Mouse (Mus musculus): Measurements from ENCODE around the gene Tns1. TPM values are rescaled to one million over a fixed set of nuclear protein-coding genes. Genes with fewer than 3 reads are reported as not detected.

Tns1 gene
- polyA plus RNA-seq, 1 experiment = 35.5 TPM

DNA sequence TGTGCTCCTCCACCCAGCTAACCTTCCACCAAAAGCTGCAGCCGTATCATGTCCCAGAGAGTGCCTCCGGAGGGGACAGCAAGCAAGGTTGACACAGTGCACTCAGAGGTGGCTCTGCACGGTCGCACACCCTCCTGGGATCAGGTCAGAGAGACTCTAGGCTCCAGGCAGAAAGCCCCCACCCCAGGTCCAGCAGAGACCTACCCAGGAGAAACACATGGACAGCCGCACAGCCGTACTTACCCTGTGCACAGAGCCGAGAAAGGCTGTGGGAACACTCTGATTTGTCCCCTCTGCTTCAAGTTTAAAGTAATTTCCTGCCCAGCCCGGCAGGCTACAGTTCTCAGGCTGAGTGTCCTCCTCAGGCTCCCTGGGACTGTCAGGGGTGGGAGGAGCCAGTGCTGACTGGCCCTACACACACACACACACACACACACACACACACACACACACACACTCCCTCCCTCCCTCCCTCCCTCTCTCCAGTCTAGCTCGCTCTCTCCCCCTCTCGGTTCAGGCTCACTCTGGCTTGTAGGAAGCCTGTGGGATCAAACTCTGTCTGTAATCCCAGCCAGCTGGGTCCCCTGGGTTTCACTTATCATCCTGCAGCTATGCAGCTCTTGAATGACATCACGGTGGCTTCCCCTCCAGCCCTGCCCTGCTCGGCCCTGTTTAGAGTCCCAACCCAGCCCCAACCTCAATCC, 161.4 kb downstream of the Tns1 start:
- TF ChIP-seq CTCF (IDR thresholded peaks at IDR 0.05; ENCODE audit: low read depth, low read length) = no peak
- TF ChIP-seq POLR2A (IDR thresholded peaks at IDR 0.05; ENCODE audit: borderline replicate concordance, low read depth, low read length) = no peak
- no peak overlapping the region for H3K4me3 ChIP-seq (ENCODE audit: insufficient read depth, low read length)
- H3K27ac ChIP-seq (ENCODE audit: insufficient read depth, low read depth, low read length) = no peak overlapping the region
- no peaks in the 10 kb centered on the region for H3K4me1 ChIP-seq (ENCODE audit: control insufficient read depth, insufficient read depth, low read length)

DNA sequence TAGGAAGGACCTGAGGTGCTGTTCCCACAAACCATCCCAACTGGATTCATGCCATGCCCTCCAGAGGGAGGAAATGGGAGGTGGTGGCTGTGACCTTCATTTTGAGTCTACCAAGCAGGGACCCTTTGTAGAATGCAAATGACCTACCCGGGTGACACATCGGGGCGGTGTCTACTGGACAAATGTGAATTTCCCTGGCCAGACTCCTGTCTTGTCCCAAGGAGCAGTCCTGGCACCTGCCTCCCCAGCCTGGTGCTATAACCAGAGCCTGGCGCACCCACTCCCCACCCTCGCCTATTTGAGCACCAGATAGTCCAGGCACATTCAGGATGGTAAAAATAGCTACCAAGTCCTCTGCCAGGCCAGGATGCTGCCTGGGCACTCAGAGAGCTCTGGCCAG, 162.2 kb downstream of the Tns1 start:
- no peak overlapping the region for H3K4me3 ChIP-seq (ENCODE audit: insufficient read depth, low read length)
- no peak overlapping the region for H3K27ac ChIP-seq (ENCODE audit: insufficient read depth, low read depth, low read length)
- H3K4me1 ChIP-seq (ENCODE audit: control insufficient read depth, insufficient read depth, low read length) = no peaks in the 10 kb centered on the region
- no peak for TF ChIP-seq CTCF (IDR thresholded peaks at IDR 0.05; ENCODE audit: low read depth, low read length)

DNA sequence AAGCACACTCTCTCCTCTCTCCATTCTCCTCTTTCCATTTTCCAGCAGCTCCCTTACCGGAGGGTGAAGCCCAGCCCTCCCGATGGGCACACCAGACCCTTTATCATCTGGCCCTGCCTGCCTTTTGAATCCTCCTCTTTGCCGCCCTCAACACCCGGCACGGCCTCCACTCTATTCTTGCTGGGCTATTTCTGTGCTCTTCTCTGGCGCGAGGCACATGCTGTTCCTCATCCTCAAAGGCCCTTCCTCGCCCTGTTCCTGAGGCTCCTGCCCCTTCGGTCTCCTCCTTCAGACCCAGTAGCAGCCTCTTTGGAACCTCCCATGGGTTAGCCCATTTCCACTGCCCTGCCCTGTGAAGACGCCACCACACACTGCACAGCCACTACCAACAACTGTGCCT, 164.5 kb downstream of the Tns1 start:
- peaks cover 10% of the 10 kb centered on the region for H3K4me1 ChIP-seq (ENCODE audit: control insufficient read depth, insufficient read depth, low read length)
- H3K4me3 ChIP-seq (ENCODE audit: insufficient read depth, low read length) = no peak overlapping the region
- H3K27ac ChIP-seq (ENCODE audit: insufficient read depth, low read depth, low read length) = no peak overlapping the region
- TF ChIP-seq POLR2A (IDR thresholded peaks at IDR 0.05; ENCODE audit: borderline replicate concordance, low read depth, low read length) (no peak), CTCF (IDR thresholded peaks at IDR 0.05; ENCODE audit: low read depth, low read length) (no peak)

DNA sequence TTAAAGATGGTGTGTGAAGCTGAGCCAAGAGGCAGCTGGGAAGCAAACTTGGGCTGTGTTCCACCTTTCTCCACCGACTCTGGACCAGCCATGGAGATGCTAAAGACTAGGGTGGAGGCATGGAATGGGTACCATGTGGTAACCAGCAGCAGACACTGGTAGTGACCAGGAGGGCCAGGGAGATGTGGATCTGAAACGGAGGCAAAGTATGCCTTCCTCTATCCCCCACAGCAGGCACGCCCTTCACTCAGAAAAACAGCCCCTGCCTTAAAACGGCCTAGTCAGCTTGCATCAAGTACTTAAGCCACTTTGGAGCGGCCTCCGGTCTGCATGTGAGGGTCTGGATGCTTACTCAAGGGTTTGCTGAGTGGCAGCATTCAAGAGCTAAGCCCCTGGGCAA, 164.9 kb downstream of the Tns1 start:
- Histone ChIP-seq H3K4me1 (ENCODE audit: control insufficient read depth, insufficient read depth, low read length) (peaks cover 14% of the 10 kb centered on the region), H3K4me3 (ENCODE audit: insufficient read depth, low read length) (no peak overlapping the region), H3K27ac (ENCODE audit: insufficient read depth, low read depth, low read length) (no peak overlapping the region)
- TF ChIP-seq CTCF (IDR thresholded peaks at IDR 0.05; ENCODE audit: low read depth, low read length) (no peak), POLR2A (IDR thresholded peaks at IDR 0.05; ENCODE audit: borderline replicate concordance, low read depth, low read length) (no peak)

DNA sequence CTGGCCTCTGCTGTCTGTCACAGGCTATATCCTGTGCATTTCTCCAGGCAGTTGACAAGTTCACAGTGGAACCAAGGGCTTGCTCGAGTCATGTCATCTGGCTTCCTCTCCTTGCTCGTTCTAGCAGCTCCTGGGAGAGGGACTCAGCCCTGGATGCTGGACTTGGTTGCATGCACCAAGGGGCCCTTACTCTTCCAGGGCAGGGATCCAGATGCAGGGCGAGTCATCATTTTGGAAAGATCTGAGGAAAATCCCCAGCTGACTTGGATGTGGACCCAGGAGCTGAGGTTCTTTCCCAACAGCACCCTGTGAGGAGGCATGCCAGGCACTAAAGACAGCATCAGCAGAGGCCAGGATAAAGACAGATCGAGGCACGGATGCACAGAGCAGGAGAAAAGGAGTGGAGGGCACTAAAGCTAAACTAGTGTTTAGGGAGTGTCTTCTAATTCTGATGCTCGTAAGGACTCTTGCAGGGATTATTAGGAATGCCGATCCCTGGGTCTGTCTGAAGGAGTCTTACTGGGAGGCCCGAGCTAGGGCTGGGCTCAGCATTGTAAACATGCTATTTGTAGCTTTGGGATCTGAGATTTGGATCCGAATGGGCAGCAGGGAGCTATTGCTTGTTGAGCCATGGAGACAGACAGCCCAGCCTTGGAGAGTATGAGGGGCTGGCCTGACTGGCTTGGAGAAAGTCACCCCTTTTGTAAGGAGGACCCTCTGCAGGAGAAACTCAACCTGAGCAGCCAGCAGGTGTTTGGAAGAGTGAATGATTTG, 165.9 kb downstream of the Tns1 start:
- Histone ChIP-seq H3K4me3 (ENCODE audit: insufficient read depth, low read length) (no peak overlapping the region), H3K27ac (ENCODE audit: insufficient read depth, low read depth, low read length) (no peak overlapping the region), H3K4me1 (ENCODE audit: control insufficient read depth, insufficient read depth, low read length) (peaks cover 16% of the 10 kb centered on the region)
- no peak for TF ChIP-seq POLR2A (IDR thresholded peaks at IDR 0.05; ENCODE audit: borderline replicate concordance, low read depth, low read length)
- no peak for TF ChIP-seq CTCF (IDR thresholded peaks at IDR 0.05; ENCODE audit: low read depth, low read length)

DNA sequence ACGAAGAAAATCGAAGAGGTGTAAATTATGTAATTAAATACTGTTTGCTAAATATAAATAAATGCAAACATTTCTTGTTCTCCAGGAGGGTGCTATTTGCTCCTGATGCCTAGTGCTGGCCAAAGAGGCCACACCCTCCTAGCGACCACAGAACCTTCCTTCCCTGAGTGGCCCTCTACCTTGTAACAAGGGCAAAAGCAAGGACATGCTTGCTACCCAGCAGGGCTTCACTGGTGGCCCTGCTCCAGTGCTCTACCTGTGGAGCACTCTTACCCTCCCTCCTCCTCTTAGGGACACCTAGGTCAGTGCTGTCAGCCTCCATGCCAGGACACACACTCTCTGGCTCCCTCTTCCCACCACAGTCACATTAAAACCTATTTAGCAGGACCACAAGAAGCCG, 166.8 kb downstream of the Tns1 start:
- Histone ChIP-seq H3K4me1 (ENCODE audit: control insufficient read depth, insufficient read depth, low read length) (peaks cover 16% of the 10 kb centered on the region), H3K27ac (ENCODE audit: insufficient read depth, low read depth, low read length) (no peak overlapping the region), H3K4me3 (ENCODE audit: insufficient read depth, low read length) (no peak overlapping the region)
- TF ChIP-seq POLR2A (IDR thresholded peaks at IDR 0.05; ENCODE audit: borderline replicate concordance, low read depth, low read length) = no peak
- no peak for TF ChIP-seq CTCF (IDR thresholded peaks at IDR 0.05; ENCODE audit: low read depth, low read length)

DNA sequence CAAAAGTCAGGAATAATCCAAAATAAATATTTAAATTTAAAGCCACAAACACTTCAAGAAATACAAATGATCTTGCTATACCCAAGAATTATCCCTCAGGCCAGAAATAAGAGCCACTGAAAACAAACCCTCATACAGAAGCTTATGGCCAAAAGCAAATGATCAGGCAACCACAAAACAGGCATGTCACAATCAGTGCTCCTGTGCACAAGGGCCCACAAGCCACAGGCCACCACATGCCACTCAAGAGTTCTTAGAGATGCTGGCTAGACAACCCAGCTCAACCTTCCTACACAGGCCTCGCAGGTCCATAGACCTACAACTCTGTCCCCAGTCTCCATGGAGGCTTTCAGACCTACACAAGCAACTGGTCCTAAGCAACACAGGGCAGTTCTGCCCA, 167.9 kb downstream of the Tns1 start:
- TF ChIP-seq POLR2A (IDR thresholded peaks at IDR 0.05; ENCODE audit: borderline replicate concordance, low read depth, low read length) = no peak
- no peak for TF ChIP-seq CTCF (IDR thresholded peaks at IDR 0.05; ENCODE audit: low read depth, low read length)
- Histone ChIP-seq H3K27ac (ENCODE audit: insufficient read depth, low read depth, low read length) (no peak overlapping the region), H3K4me3 (ENCODE audit: insufficient read depth, low read length) (no peak overlapping the region), H3K4me1 (ENCODE audit: control insufficient read depth, insufficient read depth, low read length) (peaks cover 26% of the 10 kb centered on the region)

DNA sequence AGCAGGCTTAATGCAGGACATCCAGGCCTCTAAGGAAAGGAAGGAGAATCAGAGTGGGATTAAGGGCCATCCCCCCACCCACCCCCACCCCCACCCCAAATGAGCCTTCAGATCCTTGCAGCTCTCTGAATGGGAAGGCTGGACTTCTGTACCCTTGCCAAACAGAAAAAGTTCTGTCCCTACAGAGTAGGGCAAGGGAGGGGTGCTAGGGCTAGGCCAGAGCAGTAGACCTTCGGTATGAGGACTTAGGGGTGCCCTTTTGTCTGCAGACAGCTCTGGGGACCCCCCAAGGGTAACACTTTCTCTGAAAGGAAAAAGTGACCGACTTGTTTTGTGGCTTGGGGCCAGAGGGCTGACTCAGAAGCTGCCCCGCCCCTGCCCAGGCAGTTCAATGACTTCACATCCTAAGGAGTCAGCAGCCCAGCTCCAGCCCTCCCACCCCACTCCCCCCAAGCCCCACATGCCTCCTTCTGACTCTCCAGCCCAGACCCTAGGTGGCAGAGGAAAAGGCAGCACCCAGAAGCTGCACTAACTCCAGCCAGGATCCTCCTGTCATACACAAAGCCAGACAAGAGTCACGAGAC, 168.9 kb downstream of the Tns1 start:
- TF ChIP-seq POLR2A (IDR thresholded peaks at IDR 0.05; ENCODE audit: borderline replicate concordance, low read depth, low read length) = no peak
- TF ChIP-seq CTCF (IDR thresholded peaks at IDR 0.05; ENCODE audit: low read depth, low read length) = no peak
- Histone ChIP-seq H3K4me3 (ENCODE audit: insufficient read depth, low read length) (no peak overlapping the region), H3K27ac (ENCODE audit: insufficient read depth, low read depth, low read length) (no peak overlapping the region), H3K4me1 (ENCODE audit: control insufficient read depth, insufficient read depth, low read length) (peaks cover 36% of the 10 kb centered on the region)

DNA sequence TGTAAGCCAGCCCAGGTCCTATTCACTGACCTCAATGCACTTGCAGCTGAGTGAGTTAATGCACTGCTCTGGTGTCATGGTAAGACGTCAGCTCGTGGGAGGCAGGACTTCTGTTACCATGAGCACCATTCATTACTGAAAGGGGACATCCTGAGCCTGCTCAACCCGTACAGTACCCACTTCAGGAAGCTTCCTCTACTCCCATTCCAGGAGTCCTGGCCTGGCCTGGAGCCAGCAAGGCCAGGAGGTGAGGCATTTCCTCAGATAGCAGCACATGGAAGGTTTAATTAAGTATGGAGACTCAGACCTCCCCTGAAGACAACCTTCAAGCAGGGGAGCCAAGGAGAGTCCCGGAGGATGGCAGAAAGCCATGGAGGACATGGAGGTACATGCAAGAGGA, 169.6 kb downstream of the Tns1 start:
- peaks cover 40% of the 10 kb centered on the region for H3K4me1 ChIP-seq (ENCODE audit: control insufficient read depth, insufficient read depth, low read length)
- TF ChIP-seq POLR2A (IDR thresholded peaks at IDR 0.05; ENCODE audit: borderline replicate concordance, low read depth, low read length) (no peak), CTCF (IDR thresholded peaks at IDR 0.05; ENCODE audit: low read depth, low read length) (no peak)
- H3K27ac ChIP-seq (ENCODE audit: insufficient read depth, low read depth, low read length) = no peak overlapping the region
- no peak overlapping the region for H3K4me3 ChIP-seq (ENCODE audit: insufficient read depth, low read length)

DNA sequence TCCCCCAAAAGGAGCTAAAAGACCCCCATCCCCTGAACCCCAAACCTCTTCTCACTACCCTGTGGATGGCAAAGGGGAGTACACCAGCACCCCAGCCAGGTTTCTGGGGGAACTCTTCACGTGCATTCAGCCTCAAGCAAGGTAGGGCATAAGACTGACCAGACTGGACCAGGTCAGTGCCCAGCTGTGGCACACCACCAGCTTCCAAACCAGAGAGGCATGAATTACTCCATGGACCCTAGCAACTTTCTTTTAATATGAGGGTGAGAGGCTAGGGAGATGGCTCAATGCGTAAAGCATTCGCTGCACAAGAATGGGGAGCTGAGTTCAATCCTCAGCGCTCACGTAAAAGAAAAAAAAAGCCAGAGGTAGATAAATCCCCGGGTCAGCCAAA, 170.2 kb downstream of the Tns1 start:
- Histone ChIP-seq H3K4me1 (ENCODE audit: control insufficient read depth, insufficient read depth, low read length) (peaks cover 40% of the 10 kb centered on the region), H3K27ac (ENCODE audit: insufficient read depth, low read depth, low read length) (no peak overlapping the region), H3K4me3 (ENCODE audit: insufficient read depth, low read length) (no peak overlapping the region)
- TF ChIP-seq CTCF (IDR thresholded peaks at IDR 0.05; ENCODE audit: low read depth, low read length) = no peak
- no peak for TF ChIP-seq POLR2A (IDR thresholded peaks at IDR 0.05; ENCODE audit: borderline replicate concordance, low read depth, low read length)

All from bone marrow macrophage, adult 2 months (primary cell).